Mouse (Mus musculus) intestine, embryonic 15.5 days (tissue): Measurements from ENCODE around the gene Aldh1l2. TPM values are rescaled to one million over a fixed set of nuclear protein-coding genes. Genes with fewer than 3 reads are reported as not detected.

Experiments used
- polyA plus RNA-seq: library from polyadenylated mRNA; unstranded; fragments of >200 nt; fragmentation: Nextera tagmentation; extraction: Ambion mirVana; gene quantifications from 2 replicates; pipeline ENCODE4 v1.2.1, GENCODE M21; 2015

Gene Aldh1l2
- polyA plus RNA-seq, 1 experiment from 2014 or later = 1.4 TPM

Other genes starting within 250 kb of the Aldh1l2 start
- 0.72 and 0.73 TPM in 2 replicates for gene Slc41a2, start 196.3 kb downstream of the Aldh1l2 start, polyA plus RNA-seq
- 0.55 and 0.57 TPM in 2 replicates for gene D10Wsu102e, start 173.9 kb downstream of the Aldh1l2 start, polyA plus RNA-seq
- 39.9 and 42.1 TPM in 2 replicates for gene Washc4, start 9.6 kb upstream of the Aldh1l2 start, polyA plus RNA-seq
- 46.0 and 49.1 TPM in 2 replicates for gene Appl2, start 114.6 kb upstream of the Aldh1l2 start, polyA plus RNA-seq
- gene 1500009L16Rik, start 188.7 kb upstream of the Aldh1l2 start, polyA plus RNA-seq = 19.0 and 21.6 TPM in 2 replicates